ENCODE assay signal across 8 mouse cellular contexts in the genomic region with DNA sequence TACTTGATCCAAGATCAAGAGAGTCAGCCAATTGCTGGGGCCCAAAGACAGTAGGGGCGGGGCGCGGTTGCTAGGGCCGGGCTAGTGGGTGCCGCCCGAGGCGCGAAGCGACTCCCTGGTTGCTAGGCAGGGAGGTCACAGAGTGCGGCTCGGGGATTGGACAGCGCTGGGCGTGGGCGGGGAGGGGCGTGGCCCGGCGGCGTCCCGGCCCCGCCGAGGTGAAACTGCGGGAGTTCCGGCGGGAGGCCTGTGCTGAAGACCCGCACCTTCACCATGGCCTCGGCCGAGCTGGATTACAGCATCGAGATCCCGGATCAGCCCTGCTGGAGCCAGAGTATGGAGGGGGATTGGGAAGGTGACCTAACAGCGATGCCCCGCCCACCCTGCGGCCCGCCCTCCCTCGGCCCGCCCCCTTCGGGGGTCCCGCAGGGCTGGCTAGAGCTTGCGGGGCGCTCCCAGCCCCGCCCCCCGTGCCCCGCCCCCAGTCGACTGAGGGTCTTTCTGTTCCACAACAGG. TPM values are rescaled to one million over a fixed set of nuclear protein-coding genes. Genes with fewer than 3 reads are reported as not detected.
DNase-seq lines count a peak whose midpoint lies in the region; ATAC-seq lines count a peak whose summit lies in the region.

A gene (plus strand): TSS at position 151 of the 516 bp plus-strand sequence.
A gene (minus strand): TSS at position 325 of the 516 bp plus-strand sequence.

- H3K9ac ChIP-seq in hindbrain, embryonic 12.5 days: peak within 1 kb of the TSS; percentile 69

- ATAC-seq in hindbrain, embryonic 12.5 days (ENCODE audit: low FRiP score): peak; percentile 98

- no peaks in the 10 kb centered on the region for H3K9me3 ChIP-seq in hindbrain, embryonic 12.5 days (replicated peaks)

- under 1% methylated on average over 32 of the region's 43 CpGs for WGBS in hindbrain, embryonic 12.5 days

- H3K4me2 ChIP-seq in hindbrain, embryonic 12.5 days (replicated peaks): peak within 1 kb of the TSS; percentile 45

- H3K27me3 ChIP-seq in hindbrain, embryonic 12.5 days: no peaks in the 10 kb centered on the region

- peak; percentile 98 for DNase-seq in R1 (ENCODE audit: low read depth, low spot score)
- peak; percentile 86 to 91 for DNase-seq in cerebellum, postnatal 10 days
- peak; percentile 72 to 81 for DNase-seq in frontal cortex, postnatal 10 days (ENCODE audit: low spot score in 2 of 2)
- peak; percentile 73 to 81 for DNase-seq in layer of hippocampus, postnatal 36 days
- DNase-seq in lung, postnatal 36 days: peak; percentile 95
- peak; percentile 97 for DNase-seq in retina, postnatal 1 day
- DNase-seq in thymus, postnatal 4 days: peak; percentile 95

- H3K4me3 ChIP-seq in hindbrain, embryonic 12.5 days: peak within 1 kb of the TSS; percentile 52

- peaks cover 10% of the 10 kb centered on the region; the same call in 1 of the 2 replicates for H3K4me1 ChIP-seq in hindbrain, embryonic 12.5 days

- H3K27ac ChIP-seq in hindbrain, embryonic 12.5 days: peak within 1 kb of the TSS; percentile 71

- H3K36me3 ChIP-seq in hindbrain, embryonic 12.5 days: no peaks in the 10 kb centered on the region

RNA-seq across cellular contexts. Expression of the first gene that starts in this region (rescaled TPM):
- 9.0 and 9.6 TPM in 2 replicates for polyA plus RNA-seq in hindbrain, embryonic 12.5 days (2016; fragmentation: Nextera tagmentation; extraction: Ambion mirVana)
- 1 to 10 TPM; 4.8 to 6.1 TPM for total RNA-seq in layer of hippocampus, postnatal 36 days (2021)

RNA-seq across cellular contexts. Expression of the second gene that starts in this region (rescaled TPM):
- 0.78 and 1.3 TPM in 2 replicates for polyA plus RNA-seq in hindbrain, embryonic 12.5 days (2016; fragmentation: Nextera tagmentation; extraction: Ambion mirVana)
- under 1 TPM; 0.43 to 0.82 TPM for total RNA-seq in layer of hippocampus, postnatal 36 days (2021)

Comparison
In these comparisons a context has a peak if more than half of its experiments do, and no peak if none do; other contexts are left out.
1. Peak in every context shown above with its lines: DNase-seq, ATAC-seq, H3K4me3 ChIP-seq and H3K27ac ChIP-seq.